Mouse (Mus musculus): Measurements from ENCODE around the gene Atg13. TPM values are rescaled to one million over a fixed set of nuclear protein-coding genes. Genes with fewer than 3 reads are reported as not detected.
A peak's percentile ranks its signal among the peaks of the same experiment; 100 is the strongest.

Gene Atg13
- polyA plus RNA-seq, 1 experiment, result 35.7 TPM

DNA sequence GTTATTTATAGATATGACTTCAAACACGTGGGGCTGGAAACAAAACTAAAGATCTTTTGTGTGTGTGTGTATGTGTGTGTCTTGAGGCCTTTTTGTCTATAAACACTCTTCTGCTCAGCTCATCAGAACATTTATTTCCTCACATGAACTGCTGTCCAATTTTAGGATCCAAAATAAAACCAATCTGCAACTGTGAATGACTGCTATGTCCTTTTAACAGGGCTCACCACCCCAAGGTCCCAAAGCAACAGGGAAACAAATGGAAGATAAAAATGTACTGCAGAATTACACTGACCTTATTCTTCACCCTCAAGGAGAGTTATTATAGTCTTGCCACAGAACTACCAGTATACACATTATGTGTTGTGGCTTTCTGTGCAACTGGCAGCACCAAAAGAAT, 11.2 kb downstream of the Atg13 start:
- no peak for TF ChIP-seq POLR2A (IDR thresholded peaks at IDR 0.05; ENCODE audit: borderline replicate concordance, low read depth, low read length)
- TF ChIP-seq CTCF (IDR thresholded peaks at IDR 0.05; ENCODE audit: low read depth, low read length), result no peak
- H3K27ac ChIP-seq (ENCODE audit: insufficient read depth, low read depth, low read length), result peak overlapping the region; percentile 76
- no peak overlapping the region for H3K4me3 ChIP-seq (ENCODE audit: insufficient read depth, low read length)
- H3K4me1 ChIP-seq (ENCODE audit: control insufficient read depth, insufficient read depth, low read length), result peaks cover 50% of the 10 kb centered on the region

DNA sequence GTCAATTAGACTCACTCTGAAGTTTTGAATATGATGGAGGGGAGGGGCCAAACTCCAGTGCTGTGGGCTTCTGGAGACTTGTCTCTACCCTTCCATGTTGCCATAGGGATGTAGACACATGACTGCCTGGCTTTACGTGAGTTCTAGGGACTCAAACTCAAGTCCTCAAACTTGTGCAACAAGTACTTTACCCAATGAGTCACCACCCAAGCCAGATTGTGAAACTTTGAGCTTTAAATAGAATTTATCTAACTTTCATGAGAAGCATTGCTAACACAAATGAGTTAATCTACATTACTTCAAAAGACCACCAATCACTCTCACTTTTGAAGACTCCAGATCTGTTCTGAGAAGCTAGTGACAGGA, 14.2 kb downstream of the Atg13 start:
- peaks cover 48% of the 10 kb centered on the region for H3K4me1 ChIP-seq (ENCODE audit: control insufficient read depth, insufficient read depth, low read length)
- H3K27ac ChIP-seq (ENCODE audit: insufficient read depth, low read depth, low read length), result peak overlapping the region; percentile 88
- no peak for TF ChIP-seq CTCF (IDR thresholded peaks at IDR 0.05; ENCODE audit: low read depth, low read length)
- no peak for TF ChIP-seq POLR2A (IDR thresholded peaks at IDR 0.05; ENCODE audit: borderline replicate concordance, low read depth, low read length)
- H3K4me3 ChIP-seq (ENCODE audit: insufficient read depth, low read length), result no peak overlapping the region

DNA sequence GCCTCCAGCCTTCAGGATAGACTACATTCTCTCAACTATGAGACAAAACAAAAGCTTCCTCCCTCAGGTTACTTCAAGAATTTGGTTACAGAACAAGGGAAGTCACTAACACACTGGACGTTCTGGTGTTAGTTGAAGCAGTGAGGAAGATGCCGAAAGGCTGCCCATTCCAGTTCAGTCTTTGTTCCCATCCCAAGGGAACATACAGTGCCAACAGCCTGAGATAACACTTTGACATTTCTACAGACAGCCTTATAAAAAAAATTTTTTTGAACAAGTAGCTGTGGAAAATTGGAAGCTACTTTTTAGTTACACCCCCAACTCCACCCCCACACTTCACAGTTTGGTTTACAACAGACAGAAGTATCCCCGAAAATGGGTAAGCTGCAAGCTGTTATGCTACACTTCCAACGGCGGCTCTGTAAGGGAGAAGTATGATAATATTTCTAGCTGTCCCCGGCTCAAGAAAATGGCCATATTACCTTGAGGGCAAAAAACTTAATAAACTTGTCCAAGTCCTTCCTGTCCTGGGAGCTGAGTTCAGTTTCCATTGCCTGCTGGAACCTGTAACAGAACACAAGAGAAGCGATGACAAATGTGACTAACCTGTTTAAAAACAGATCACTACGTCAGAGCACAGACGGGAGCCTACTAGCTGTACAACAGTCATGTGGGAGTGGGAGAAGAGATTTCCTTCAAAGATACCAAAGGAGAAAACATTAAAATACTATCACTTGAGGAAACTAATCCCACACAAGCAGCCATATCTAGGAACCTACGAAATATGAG, 14.7 kb downstream of the Atg13 start:
- peak overlapping the region; percentile 59 for H3K27ac ChIP-seq (ENCODE audit: insufficient read depth, low read depth, low read length)
- no peak overlapping the region for H3K4me3 ChIP-seq (ENCODE audit: insufficient read depth, low read length)

DNA sequence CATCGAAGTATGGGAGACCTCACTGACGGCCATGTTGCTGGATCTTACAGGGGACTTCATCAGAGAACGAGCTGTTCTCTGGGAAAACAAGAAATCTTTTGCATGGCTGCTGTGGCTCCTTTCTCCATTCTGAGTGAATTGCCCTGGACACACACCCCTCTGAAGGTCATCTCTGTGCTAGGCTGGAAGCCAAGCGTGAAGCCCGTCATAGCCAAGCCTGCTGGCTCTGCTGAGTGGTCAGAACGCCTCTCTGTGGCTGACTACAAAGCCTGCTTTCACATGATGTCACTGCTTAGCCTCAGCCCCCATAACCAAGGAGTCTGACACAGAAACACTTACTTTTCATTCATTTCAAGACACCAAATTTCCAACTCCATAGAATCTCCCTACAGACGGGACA, 20.9 kb downstream of the Atg13 start:
- Histone ChIP-seq H3K4me3 (ENCODE audit: insufficient read depth, low read length) (no peak overlapping the region), H3K27ac (ENCODE audit: insufficient read depth, low read depth, low read length) (no peak overlapping the region), H3K4me1 (ENCODE audit: control insufficient read depth, insufficient read depth, low read length) (peaks cover 8% of the 10 kb centered on the region)
- TF ChIP-seq CTCF (IDR thresholded peaks at IDR 0.05; ENCODE audit: low read depth, low read length) (no peak), POLR2A (IDR thresholded peaks at IDR 0.05; ENCODE audit: borderline replicate concordance, low read depth, low read length) (no peak)

More for the DNA sequence above, 14.7 kb downstream of the Atg13 start:
- TF ChIP-seq CTCF (IDR thresholded peaks at IDR 0.05; ENCODE audit: low read depth, low read length), result no peak
- peaks cover 46% of the 10 kb centered on the region for H3K4me1 ChIP-seq (ENCODE audit: control insufficient read depth, insufficient read depth, low read length)

DNA sequence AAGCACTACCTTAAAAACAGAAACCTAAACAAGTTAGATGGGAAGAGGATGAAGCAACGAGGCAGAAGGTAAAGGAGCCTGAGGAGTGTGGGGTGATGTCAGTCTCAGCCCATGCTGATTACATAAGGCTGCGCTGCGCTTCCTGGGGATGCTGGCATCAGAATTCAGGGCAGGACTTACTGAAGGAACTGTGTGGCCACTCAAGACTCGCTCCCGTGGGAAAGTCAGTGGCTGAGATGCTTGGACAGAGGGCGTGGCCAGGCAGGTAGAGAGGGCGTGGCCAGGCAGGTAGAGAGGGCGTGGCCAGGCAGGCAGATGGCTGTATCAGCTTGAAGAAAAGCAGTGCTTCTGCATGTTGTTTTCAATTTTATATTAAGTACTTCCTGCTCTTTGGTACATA, 26.5 kb downstream of the Atg13 start:
- TF ChIP-seq CTCF (IDR thresholded peaks at IDR 0.05; ENCODE audit: low read depth, low read length) (no peak), POLR2A (IDR thresholded peaks at IDR 0.05; ENCODE audit: borderline replicate concordance, low read depth, low read length) (no peak)
- Histone ChIP-seq H3K27ac (ENCODE audit: insufficient read depth, low read depth, low read length) (no peak overlapping the region), H3K4me1 (ENCODE audit: control insufficient read depth, insufficient read depth, low read length) (0 out of 2 replicates have a peak, but pooled peaks cover 2% of the 10 kb centered on the region), H3K4me3 (ENCODE audit: insufficient read depth, low read length) (no peak overlapping the region)

DNA sequence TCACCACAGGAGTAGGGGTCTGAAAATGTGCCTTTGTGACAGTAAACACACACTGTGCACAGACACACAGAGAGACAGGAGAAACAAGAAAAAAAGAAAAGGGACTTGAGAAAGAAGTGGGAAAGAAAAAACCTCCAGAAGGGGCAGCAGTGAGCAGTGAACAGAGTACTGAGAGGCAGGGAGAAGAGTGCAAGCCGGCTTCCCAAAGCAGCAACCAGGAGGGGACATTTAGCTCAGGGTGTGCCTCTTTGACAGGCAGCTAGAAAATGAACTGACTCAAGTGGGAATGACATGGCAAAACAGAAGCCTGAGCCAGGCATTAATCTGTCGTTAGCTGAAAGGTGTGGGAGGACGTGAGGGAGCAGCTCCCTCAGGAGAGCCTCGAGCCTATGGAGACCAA, 27.5 kb downstream of the Atg13 start:
- TF ChIP-seq CTCF (IDR thresholded peaks at IDR 0.05; ENCODE audit: low read depth, low read length) (peak; percentile 40), POLR2A (IDR thresholded peaks at IDR 0.05; ENCODE audit: borderline replicate concordance, low read depth, low read length) (no peak)
- H3K27ac ChIP-seq (ENCODE audit: insufficient read depth, low read depth, low read length), result no peak overlapping the region
- 0 out of 2 replicates have a peak, but pooled peaks cover 2% of the 10 kb centered on the region for H3K4me1 ChIP-seq (ENCODE audit: control insufficient read depth, insufficient read depth, low read length)
- no peak overlapping the region for H3K4me3 ChIP-seq (ENCODE audit: insufficient read depth, low read length)

DNA sequence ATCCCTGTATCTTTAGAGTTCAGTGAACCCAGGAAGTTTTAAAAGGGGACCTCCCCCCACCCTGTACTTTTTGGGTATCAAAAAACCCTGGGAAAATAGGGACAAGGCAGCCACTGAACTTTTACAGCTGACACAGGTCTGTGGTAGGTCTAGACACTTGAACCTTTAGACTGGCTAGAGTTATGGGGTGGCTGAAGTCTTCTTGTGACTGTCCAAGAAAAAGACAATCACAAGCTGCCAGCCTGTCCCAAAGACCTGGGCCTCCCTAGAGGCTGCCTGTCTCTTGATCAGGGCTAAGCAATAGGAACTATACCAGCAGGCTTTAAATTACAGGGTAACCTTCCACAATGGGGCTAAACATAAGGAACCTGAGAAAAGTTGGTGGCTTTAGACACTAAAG, 33.4 kb downstream of the Atg13 start:
- no peak overlapping the region for H3K27ac ChIP-seq (ENCODE audit: insufficient read depth, low read depth, low read length)
- TF ChIP-seq POLR2A (IDR thresholded peaks at IDR 0.05; ENCODE audit: borderline replicate concordance, low read depth, low read length) (no peak), CTCF (IDR thresholded peaks at IDR 0.05; ENCODE audit: low read depth, low read length) (no peak)
- peaks cover 9% of the 10 kb centered on the region for H3K4me1 ChIP-seq (ENCODE audit: control insufficient read depth, insufficient read depth, low read length)
- H3K4me3 ChIP-seq (ENCODE audit: insufficient read depth, low read length), result no peak overlapping the region

DNA sequence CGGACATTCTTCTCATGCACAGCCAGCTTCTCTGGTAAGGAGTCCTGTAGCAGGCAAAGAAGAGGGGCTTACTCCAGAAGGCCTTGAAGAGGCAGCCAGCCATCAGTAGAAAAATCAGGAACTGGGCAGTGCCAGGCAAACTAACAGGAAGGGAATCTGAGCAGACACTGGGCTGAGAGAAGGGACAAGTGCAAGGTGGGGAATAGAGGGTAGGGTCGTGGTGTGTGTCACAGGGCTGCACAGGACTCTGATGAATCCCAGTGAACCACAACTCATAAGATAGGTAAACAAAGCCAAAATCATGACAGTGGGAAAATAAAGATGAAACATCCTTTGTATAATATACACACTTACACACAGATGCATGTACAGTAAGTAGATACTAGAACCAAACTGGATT, 34.0 kb downstream of the Atg13 start:
- Histone ChIP-seq H3K27ac (ENCODE audit: insufficient read depth, low read depth, low read length) (no peak overlapping the region), H3K4me3 (ENCODE audit: insufficient read depth, low read length) (no peak overlapping the region), H3K4me1 (ENCODE audit: control insufficient read depth, insufficient read depth, low read length) (peaks cover 9% of the 10 kb centered on the region)
- TF ChIP-seq CTCF (IDR thresholded peaks at IDR 0.05; ENCODE audit: low read depth, low read length) (no peak), POLR2A (IDR thresholded peaks at IDR 0.05; ENCODE audit: borderline replicate concordance, low read depth, low read length) (no peak)

DNA sequence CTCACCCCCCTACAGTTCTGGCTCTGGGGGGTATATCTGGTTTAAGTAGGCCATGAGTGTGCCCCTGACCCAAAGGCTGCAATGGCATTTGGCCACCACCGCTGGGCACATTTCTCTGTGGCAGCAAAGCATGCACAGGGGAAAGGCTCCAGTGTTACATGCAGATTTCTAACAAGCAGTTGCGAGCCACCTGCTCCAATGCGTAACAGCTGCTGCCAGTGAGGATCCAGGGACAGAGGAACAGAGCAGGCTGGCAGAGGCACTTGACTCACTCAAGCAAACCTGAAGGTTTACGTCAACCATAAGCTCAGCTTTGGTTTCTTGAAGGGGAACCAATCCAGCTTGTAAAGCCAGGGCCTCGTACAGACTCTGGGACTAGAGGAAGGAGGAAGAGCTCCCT, 35.5 kb downstream of the Atg13 start:
- Histone ChIP-seq H3K4me1 (ENCODE audit: control insufficient read depth, insufficient read depth, low read length) (peaks cover 9% of the 10 kb centered on the region), H3K27ac (ENCODE audit: insufficient read depth, low read depth, low read length) (no peak overlapping the region), H3K4me3 (ENCODE audit: insufficient read depth, low read length) (no peak overlapping the region)
- TF ChIP-seq POLR2A (IDR thresholded peaks at IDR 0.05; ENCODE audit: borderline replicate concordance, low read depth, low read length) (no peak), CTCF (IDR thresholded peaks at IDR 0.05; ENCODE audit: low read depth, low read length) (no peak)

DNA sequence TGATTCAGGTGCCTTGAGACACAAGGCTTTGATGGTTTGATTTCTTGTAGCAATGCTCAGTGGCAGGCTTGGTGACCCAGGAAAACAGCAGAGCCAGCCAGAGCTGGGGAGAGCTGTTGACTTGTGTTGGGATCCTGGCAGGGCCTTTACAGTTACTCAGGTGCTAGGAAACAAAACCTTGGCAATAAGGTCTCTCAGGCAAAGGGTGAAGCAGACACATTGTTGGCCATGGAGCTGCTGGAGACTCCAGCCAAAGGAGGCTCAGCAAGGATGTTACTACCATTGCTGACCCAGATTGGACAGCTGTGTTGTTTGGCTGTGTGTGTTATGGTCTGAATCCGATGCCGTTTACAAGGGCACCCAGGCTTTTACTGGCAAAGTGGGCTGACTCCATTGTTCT, 36.8 kb downstream of the Atg13 start:
- Histone ChIP-seq H3K4me3 (ENCODE audit: insufficient read depth, low read length) (no peak overlapping the region), H3K4me1 (ENCODE audit: control insufficient read depth, insufficient read depth, low read length) (peaks cover 9% of the 10 kb centered on the region), H3K27ac (ENCODE audit: insufficient read depth, low read depth, low read length) (no peak overlapping the region)
- TF ChIP-seq CTCF (IDR thresholded peaks at IDR 0.05; ENCODE audit: low read depth, low read length), result no peak
- no peak for TF ChIP-seq POLR2A (IDR thresholded peaks at IDR 0.05; ENCODE audit: borderline replicate concordance, low read depth, low read length)
